In genomic region chr15:95943470-95943869, GRCm38 (mm10) we compare ENCODE assay signal across 8 mouse cellular contexts.
DNase-seq lines count a peak whose midpoint lies in the region; ATAC-seq and TF ChIP-seq lines count a peak whose summit lies in the region.

No protein-coding gene starts in this region.

- no peak overlapping the region for H3K9ac ChIP-seq in heart, embryonic 12.5 days
- no peak overlapping the region for H3K9ac ChIP-seq in ES-E14 (ENCODE audit: insufficient read depth, low read depth, low read length, poor library complexity, severe bottlenecking)

- peak; percentile 27 to 54 for DNase-seq in heart, adult 18-20 months
- peak; percentile 33 for DNase-seq in ES-E14 (ENCODE audit: low read depth, low spot score)
- peak; percentile 49 for DNase-seq in lung, postnatal 25 days (ENCODE audit: low spot score)
- DNase-seq in frontal cortex, postnatal 25 days (ENCODE audit: low spot score in 2 of 2): no peak
- no peak for DNase-seq in cerebellum, postnatal 36 days
- DNase-seq in right cerebral cortex, postnatal 14 days: no peak

- no peak for ATAC-seq in heart, embryonic 12.5 days (ENCODE audit: insufficient number of reproducible peaks, low FRiP score)
- ATAC-seq in hematopoietic stem cell, adult 5-6 weeks (replicated peaks in 1 of 2; ENCODE audit: insufficient read depth in 1 of 2, low FRiP score in 2 of 2, low TSS enrichment in 1 of 2, low read depth in 1 of 2, poor library complexity in 2 of 2, severe bottlenecking in 2 of 2): peak; percentile 49 to 70; a peak in 2 of 4 replicates

- H3K4me1 ChIP-seq in heart, embryonic 12.5 days (replicated peaks): peaks cover 16% of the 10 kb centered on the region
- 0 out of 4 replicates have a peak, but pooled peaks cover 0 to 2% of the 10 kb centered on the region in 2 experiments for H3K4me1 ChIP-seq in ES-E14 (ENCODE audit: control insufficient read depth in 2 of 2, insufficient read depth in 2 of 2, low read length in 2 of 2, poor library complexity in 1 of 2)

- in situ Hi-C loops in ES-E14 (cut with MboI; ENCODE audit: low sequenced_read_pairs in 2 of 2, unreplicated experiment in 2 of 2): loop anchor here in 1 of 2 experiments (10.0 kb wide), 1 partner anchor 169 kb away; no protein-coding TSS in a partner anchor

- H3K4me2 ChIP-seq in heart, embryonic 12.5 days: no peak overlapping the region

- peaks cover 62% of the 10 kb centered on the region for H3K36me3 ChIP-seq in heart, embryonic 12.5 days
- H3K36me3 ChIP-seq in ES-E14 (ENCODE audit: control insufficient read depth, insufficient read depth, low read length, poor library complexity, severe bottlenecking): peaks cover 12% of the 10 kb centered on the region

- H3K4me3 ChIP-seq in heart, embryonic 12.5 days: no peak overlapping the region
- H3K4me3 ChIP-seq in ES-E14 (ENCODE audit: insufficient read depth in 1 of 2, low read depth in 1 of 2, low read length in 2 of 2, poor library complexity in 1 of 2, severe bottlenecking in 1 of 2): no peak overlapping the region

- H3K9me3 ChIP-seq in heart, embryonic 12.5 days (replicated peaks): peaks cover 14% of the 10 kb centered on the region
- H3K9me3 ChIP-seq in ES-E14 (ENCODE audit: control insufficient read depth, insufficient read depth, low read depth, low read length): no peaks in the 10 kb centered on the region

- H3K27ac ChIP-seq in heart, embryonic 12.5 days (ENCODE audit: poor library complexity, severe bottlenecking): no peak overlapping the region
- H3K27ac ChIP-seq in ES-E14 (ENCODE audit: insufficient read depth, low read depth, low read length, poor library complexity, severe bottlenecking): no peak overlapping the region

- H3K27me3 ChIP-seq in heart, embryonic 12.5 days (replicated peaks): no peaks in the 10 kb centered on the region

- 56% methylated on average over 4 of the region's 4 CpGs for WGBS in heart, embryonic 12.5 days

TF ChIP-seq in ES-E14, 5 proteins besides CTCF, POLR2A, EP300 and RAD21:
- TF ChIP-seq CHD2 (IDR thresholded peaks at IDR 0.05; ENCODE audit: low read depth, low read length): no peak
- TF ChIP-seq MAFK (IDR thresholded peaks at IDR 0.05; ENCODE audit: insufficient read depth, low read depth, low read length): 0 out of 2 replicates have a peak, but pooled peaks have one; percentile 22
TF ChIP-seq in ES-E14: peak in this region for 1.

Comparison
In these comparisons a context has a peak if more than half of its experiments do, and no peak if none do; other contexts are left out.
1. DNase-seq: peak in heart, adult 18-20 months (2 of 2), ES-E14 (single experiment) and lung, postnatal 25 days (single experiment); none in frontal cortex, postnatal 25 days (0 of 2), cerebellum, postnatal 36 days (0 of 2) and right cerebral cortex, postnatal 14 days (single experiment).